Mouse (Mus musculus) small intestine, adult 2 months (tissue): ENCODE data around the gene Hist1h4f.

ENCODE experiments used
- CTCF ChIP-seq: fragments of 200-500 bp; IDR thresholded peaks from 2 replicates; pipeline ENCODE4 v1.5.1; 2012; ENCODE audit warnings: low read depth, mild to moderate bottlenecking, control low read depth, inconsistent platforms, low read length, moderate library complexity, mixed read lengths; ENCODE audit not compliant: insufficient replicate concordance, insufficient read length; ENCODE audit errors: extremely low read depth
- POLR2A ChIP-seq: fragments of 200-500 bp; IDR thresholded peaks from 2 replicates; pipeline ENCODE4 v1.6.1; 2012; ENCODE audit warnings: low read depth, mild to moderate bottlenecking, control low read depth, inconsistent platforms, low read length, moderate library complexity

GRCm38 (mm10) chr13:23582219-23583056 is 31.0 kb upstream of the Hist1h4f start:
- TF ChIP-seq CTCF: no peak
- no peak for TF ChIP-seq POLR2A
